In the genomic region with DNA sequence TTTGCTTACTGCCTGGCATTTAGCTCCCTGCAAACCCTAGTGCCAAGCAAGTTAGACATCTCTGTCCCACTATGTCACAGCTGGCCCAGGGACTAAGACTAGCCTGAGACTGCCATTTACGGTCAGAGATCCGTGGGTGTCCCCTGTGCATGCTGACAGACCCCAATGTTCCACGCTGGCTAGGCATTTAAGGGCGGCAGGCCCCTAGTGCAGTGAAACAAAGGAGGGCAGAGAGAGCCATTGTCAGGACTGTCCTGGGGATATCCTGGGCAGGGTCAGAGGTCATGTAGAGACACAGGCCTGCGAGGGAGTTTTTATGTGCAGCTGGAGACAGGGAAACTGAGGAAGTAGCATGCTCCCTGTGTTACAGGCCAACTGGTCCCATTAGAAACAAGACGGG, we compare ENCODE assay signal across 12 mouse cellular contexts. TPM values are rescaled to one million over a fixed set of nuclear protein-coding genes. Genes with fewer than 3 reads are reported as not detected.
A peak's percentile ranks its signal among the peaks of the same experiment; 100 is the strongest.
DNase-seq lines count a peak whose midpoint lies in the region; ATAC-seq lines count a peak whose summit lies in the region.
"Had no signal": no experiment of that assay in that cellular context is flagged by ENCODE, and none has a peak within 500 bp of the region (broad histone marks: within the 10 kb centered on the region; RNA-seq: fewer than 3 reads in every experiment).

No protein-coding gene starts in this region.

- DNase-seq in heart, postnatal 10 days, result no peak
- no peak for DNase-seq in gastrocnemius, postnatal 14 days
- DNase-seq in left cerebral cortex, adult 18-20 months (ENCODE audit: low spot score in 2 of 2), result no peak
- DNase-seq: thymus, postnatal 4 days had no signal

- H3K4me2 ChIP-seq in heart, embryonic 12.5 days, result 0 out of 2 replicates have a peak overlapping the region, but pooled peaks have one; percentile 49
- no peak overlapping the region for H3K4me2 ChIP-seq in hindbrain, embryonic 12.5 days (replicated peaks)
- no peak overlapping the region for H3K4me2 ChIP-seq in neural tube, embryonic 14.5 days (ENCODE audit: low read depth, low read length)

- peaks cover 97% of the 10 kb centered on the region for H3K4me1 ChIP-seq in heart, embryonic 12.5 days (replicated peaks)
- H3K4me1 ChIP-seq in megakaryocyte, embryonic 14.5 days, result peaks cover 100% of the 10 kb centered on the region
- peaks cover 71% of the 10 kb centered on the region for H3K4me1 ChIP-seq in hindbrain, embryonic 12.5 days
- H3K4me1 ChIP-seq in neural tube, embryonic 14.5 days (ENCODE audit: control insufficient read depth, insufficient read depth, low read length), result peaks cover 31% of the 10 kb centered on the region

- H3K9me3 ChIP-seq in heart, embryonic 12.5 days (replicated peaks), result no peaks in the 10 kb centered on the region
- H3K9me3 ChIP-seq in megakaryocyte, embryonic 14.5 days, result no peaks in the 10 kb centered on the region
- H3K9me3 ChIP-seq in hindbrain, embryonic 12.5 days (replicated peaks), result no peaks in the 10 kb centered on the region
- no peaks in the 10 kb centered on the region for H3K9me3 ChIP-seq in neural tube, embryonic 14.5 days (ENCODE audit: control insufficient read depth, low read length)

- H3K9ac ChIP-seq in heart, embryonic 12.5 days, result 0 out of 2 replicates have a peak overlapping the region, but pooled peaks have one; percentile 46
- 0 out of 2 replicates have a peak overlapping the region, but pooled peaks have one; percentile 24 for H3K9ac ChIP-seq in hindbrain, embryonic 12.5 days
- H3K9ac ChIP-seq in neural tube, embryonic 14.5 days (replicated peaks; ENCODE audit: low read depth, low read length), result no peak overlapping the region

- intact Hi-C loops in heart, postnatal 10 days (cut with DNase I), result no loop called here
- intact Hi-C loops in gastrocnemius, postnatal 14 days (cut with DNase I; ENCODE audit: low total_unique reads), result no loop called here

- no peak overlapping the region for H3K4me3 ChIP-seq in heart, embryonic 12.5 days
- peak overlapping the region; percentile 43 for H3K4me3 ChIP-seq in megakaryocyte, embryonic 14.5 days (replicated peaks)
- H3K4me3 ChIP-seq in hindbrain, embryonic 12.5 days, result no peak overlapping the region
- H3K4me3 ChIP-seq in neural tube, embryonic 14.5 days (ENCODE audit: low read depth, low read length), result no peak overlapping the region

- no peaks in the 10 kb centered on the region for H3K27me3 ChIP-seq in heart, embryonic 12.5 days (replicated peaks)
- no peaks in the 10 kb centered on the region for H3K27me3 ChIP-seq in megakaryocyte, embryonic 14.5 days (replicated peaks)
- H3K27me3 ChIP-seq in hindbrain, embryonic 12.5 days, result peaks cover 4% of the 10 kb centered on the region; the same call in 1 of the 2 replicates
- no peaks in the 10 kb centered on the region for H3K27me3 ChIP-seq in neural tube, embryonic 14.5 days (ENCODE audit: control insufficient read depth, insufficient read depth, low read length)

- WGBS in heart, embryonic 12.5 days, result 75% methylated on average over 6 of the region's 6 CpGs
- WGBS in hindbrain, embryonic 12.5 days, result 24% methylated on average over 6 of the region's 6 CpGs
- 24% methylated on average over 6 of the region's 6 CpGs for WGBS in neural tube, embryonic 14.5 days

- peak overlapping the region; percentile 75; the same call in 1 of the 2 replicates for H3K27ac ChIP-seq in heart, embryonic 12.5 days (ENCODE audit: poor library complexity, severe bottlenecking)
- peak overlapping the region; percentile 40 for H3K27ac ChIP-seq in hindbrain, embryonic 12.5 days
- H3K27ac ChIP-seq in neural tube, embryonic 14.5 days (ENCODE audit: low read depth, low read length), result peak overlapping the region; percentile 39; the same call in 1 of the 2 replicates

- no peak for ATAC-seq in heart, embryonic 12.5 days (ENCODE audit: insufficient number of reproducible peaks, low FRiP score)
- no peak for ATAC-seq in megakaryocyte, adult 5-6 weeks (ENCODE audit: poor library complexity, severe bottlenecking)
- no peak for ATAC-seq in hindbrain, embryonic 12.5 days (ENCODE audit: low FRiP score)
- no peak for ATAC-seq in neural tube, embryonic 14.5 days (ENCODE audit: low read depth)

- peaks cover 55% of the 10 kb centered on the region for H3K36me3 ChIP-seq in heart, embryonic 12.5 days
- peaks cover 93% of the 10 kb centered on the region for H3K36me3 ChIP-seq in megakaryocyte, embryonic 14.5 days (replicated peaks; ENCODE audit: low read length)
- H3K36me3 ChIP-seq in hindbrain, embryonic 12.5 days, result peaks cover 43% of the 10 kb centered on the region
- H3K36me3 ChIP-seq in neural tube, embryonic 14.5 days (ENCODE audit: control insufficient read depth, insufficient read depth, low read length), result peaks cover 19% of the 10 kb centered on the region

RNA-seq across cellular contexts. Expression of gene Arid3a, which starts 7.0 kb away (rescaled TPM):
- polyA plus RNA-seq in heart, embryonic 12.5 days (2016; fragmentation: Nextera tagmentation; extraction: Ambion mirVana), result 6.3 and 8.3 TPM in 2 replicates
- total RNA-seq in heart, postnatal 10 days (2021), result 1 to 10 TPM; 3.1 to 3.2 TPM
- 89.7 and 142 TPM in 2 replicates for polyA plus RNA-seq in megakaryocyte, embryonic 14.5 days (2012; ENCODE audit: insufficient read depth, low replicate concordance)
- 36.7 and 38.7 TPM in 2 replicates for total RNA-seq in megakaryocyte, adult 5-6 weeks (2015)
- total RNA-seq in megakaryocyte, adult 5-6 weeks (2017), result 59.2 and 67.8 TPM in 2 replicates
- 4.7 and 5.3 TPM in 2 replicates for polyA plus RNA-seq in hindbrain, embryonic 12.5 days (2016; fragmentation: Nextera tagmentation; extraction: Ambion mirVana)
- polyA plus RNA-seq in neural tube, embryonic 14.5 days (2014; fragmentation: Nextera tagmentation; extraction: Ambion mirVana), result 3.3 and 5.1 TPM in 2 replicates
- 1 to 10 TPM; 2.4 to 2.7 TPM for total RNA-seq in gastrocnemius, postnatal 14 days (2021)
- 1 to 10 TPM; 5.6 to 7.2 TPM for total RNA-seq in left cerebral cortex, adult 18-20 months (2021)

RNA-seq across cellular contexts. Expression of gene R3hdm4, which starts 12.9 kb away (rescaled TPM):
- polyA plus RNA-seq in heart, embryonic 12.5 days (2016; fragmentation: Nextera tagmentation; extraction: Ambion mirVana), result 92.8 and 97.3 TPM in 2 replicates
- total RNA-seq in heart, postnatal 10 days (2021), result 10 to 100 TPM; 93.4 to 94.9 TPM
- polyA plus RNA-seq in megakaryocyte, embryonic 14.5 days (2012; ENCODE audit: insufficient read depth, low replicate concordance), result 418 and 597 TPM in 2 replicates
- 118 and 121 TPM in 2 replicates for total RNA-seq in megakaryocyte, adult 5-6 weeks (2015)
- 92.1 and 134 TPM in 2 replicates for total RNA-seq in megakaryocyte, adult 5-6 weeks (2017)
- 173 and 184 TPM in 2 replicates for polyA plus RNA-seq in hindbrain, embryonic 12.5 days (2016; fragmentation: Nextera tagmentation; extraction: Ambion mirVana)
- polyA plus RNA-seq in neural tube, embryonic 14.5 days (2014; fragmentation: Nextera tagmentation; extraction: Ambion mirVana), result 253 and 265 TPM in 2 replicates
- total RNA-seq in gastrocnemius, postnatal 14 days (2021), result 100 to 1,000 TPM in 1 of 2 experiments, 10 to 100 TPM in 1; 98.8 to 106 TPM
- total RNA-seq in left cerebral cortex, adult 18-20 months (2021), result 100 to 1,000 TPM; 307 to 318 TPM

RNA-seq across cellular contexts. Expression of gene Kiss1r, which starts 17.1 kb away (rescaled TPM):
- polyA plus RNA-seq in heart, embryonic 12.5 days (2016; fragmentation: Nextera tagmentation; extraction: Ambion mirVana), result 0.45 and 0.55 TPM in 2 replicates
- under 1 TPM; 0.17 to 0.22 TPM for total RNA-seq in heart, postnatal 10 days (2021)
- polyA plus RNA-seq in megakaryocyte, embryonic 14.5 days (2012; ENCODE audit: insufficient read depth, low replicate concordance), result 2.7 and 4.5 TPM in 2 replicates
- total RNA-seq in megakaryocyte, adult 5-6 weeks (2015), result 0.18 and 0.29 TPM in 2 replicates
- 0.26 and 0.77 TPM in 2 replicates for total RNA-seq in megakaryocyte, adult 5-6 weeks (2017)
- polyA plus RNA-seq in hindbrain, embryonic 12.5 days (2016; fragmentation: Nextera tagmentation; extraction: Ambion mirVana), result 1.2 and 1.6 TPM in 2 replicates
- 2.2 and 2.3 TPM in 2 replicates for polyA plus RNA-seq in neural tube, embryonic 14.5 days (2014; fragmentation: Nextera tagmentation; extraction: Ambion mirVana)
- total RNA-seq in gastrocnemius, postnatal 14 days (2021), result under 1 TPM; 0.27 to 0.44 TPM
- total RNA-seq in left cerebral cortex, adult 18-20 months (2021), result 10 to 100 TPM in 1 of 2 experiments, 1 to 10 TPM in 1; 5.3 to 10.3 TPM
- total RNA-seq: monocyte, adult 5-6 weeks had no signal

RNA-seq across cellular contexts. Expression of gene Gm26602, which starts 23.2 kb away (rescaled TPM):
- 16.8 and 19.3 TPM in 2 replicates for polyA plus RNA-seq in heart, embryonic 12.5 days (2016; fragmentation: Nextera tagmentation; extraction: Ambion mirVana)
- total RNA-seq in heart, postnatal 10 days (2021), result not detected
- polyA plus RNA-seq in megakaryocyte, embryonic 14.5 days (2012; ENCODE audit: insufficient read depth, low replicate concordance), result not detected in 2 replicates
- not detected in 2 replicates for total RNA-seq in megakaryocyte, adult 5-6 weeks (2015)
- not detected in 2 replicates for total RNA-seq in megakaryocyte, adult 5-6 weeks (2017)
- polyA plus RNA-seq in hindbrain, embryonic 12.5 days (2016; fragmentation: Nextera tagmentation; extraction: Ambion mirVana), result 25.5 and 54.9 TPM in 2 replicates
- polyA plus RNA-seq in neural tube, embryonic 14.5 days (2014; fragmentation: Nextera tagmentation; extraction: Ambion mirVana), result 5.9 and 9.1 TPM in 2 replicates
- total RNA-seq in gastrocnemius, postnatal 14 days (2021), result not detected
- total RNA-seq in left cerebral cortex, adult 18-20 months (2021), result not detected
- total RNA-seq: hematopoietic stem cell, adult 5-6 weeks; layer of hippocampus, postnatal 36 days; monocyte, adult 5-6 weeks had no signal

RNA-seq across cellular contexts. Expression of gene Med16, which starts 25.1 kb away (rescaled TPM):
- polyA plus RNA-seq in heart, embryonic 12.5 days (2016; fragmentation: Nextera tagmentation; extraction: Ambion mirVana), result 48.3 and 50.1 TPM in 2 replicates
- 10 to 100 TPM; 59.5 to 60.0 TPM for total RNA-seq in heart, postnatal 10 days (2021)
- polyA plus RNA-seq in megakaryocyte, embryonic 14.5 days (2012; ENCODE audit: insufficient read depth, low replicate concordance), result 32.2 and 85.7 TPM in 2 replicates
- total RNA-seq in megakaryocyte, adult 5-6 weeks (2015), result 12.0 and 13.6 TPM in 2 replicates
- 17.5 and 18.0 TPM in 2 replicates for total RNA-seq in megakaryocyte, adult 5-6 weeks (2017)
- 63.3 and 70.0 TPM in 2 replicates for polyA plus RNA-seq in hindbrain, embryonic 12.5 days (2016; fragmentation: Nextera tagmentation; extraction: Ambion mirVana)
- polyA plus RNA-seq in neural tube, embryonic 14.5 days (2014; fragmentation: Nextera tagmentation; extraction: Ambion mirVana), result 33.2 and 38.7 TPM in 2 replicates
- 10 to 100 TPM; 37.7 to 38.1 TPM for total RNA-seq in gastrocnemius, postnatal 14 days (2021)
- total RNA-seq in left cerebral cortex, adult 18-20 months (2021), result 10 to 100 TPM; 48.6 to 63.7 TPM

Comparison
In these comparisons a context has a peak if more than half of its experiments do, and no peak if none do; other contexts are left out.
1. RNA of gene Arid3a, which starts 7.0 kb away (total RNA-seq): 36.7 to 67.8 TPM in megakaryocyte, adult 5-6 weeks; 5.6 to 7.2 TPM in left cerebral cortex, adult 18-20 months, 3.1 to 3.2 TPM in heart, postnatal 10 days and 2.4 to 2.7 TPM in gastrocnemius, postnatal 14 days; every median in the first group is over 4 times any median in the second.
2. Peak in every context shown above with its lines, with median percentiles within 50 percentile points of each other: H3K27ac ChIP-seq.